Mouse (Mus musculus) hindbrain, embryonic 12.5 days (tissue): ENCODE measurements around the gene Otol1. TPM values are rescaled to one million over a fixed set of nuclear protein-coding genes. Genes with fewer than 3 reads are reported as not detected.

Source experiments
- polyA plus RNA-seq: library from polyadenylated mRNA; unstranded; fragments of >200 nt; fragmentation: Nextera tagmentation; extraction: Ambion mirVana; gene quantifications from 2 replicates; pipeline ENCODE4 v1.2.1, GENCODE M21; 2016

Gene Otol1
- polyA plus RNA-seq, 1 experiment from 2014 or later = 4.0 TPM

Other genes starting within 250 kb of the Otol1 start
- gene Sptssb, start 147.7 kb upstream of the Otol1 start, polyA plus RNA-seq = 0.28 and 1.1 TPM in 2 replicates